Mouse (Mus musculus): Measurements from ENCODE around the gene Egfl6.

GRCm38 (mm10) chrX:166528126-166528525 lies 57.4 kb downstream of the Egfl6 start:
- TF ChIP-seq CTCF (IDR thresholded peaks at IDR 0.05) (no peak), POLR2A (IDR thresholded peaks at IDR 0.05; ENCODE audit: insufficient read depth, low read depth, low read length) (no peak), EP300 (IDR thresholded peaks at IDR 0.05; ENCODE audit: insufficient read depth, low read depth, low read length) (no peak)
